Mouse (Mus musculus) ES-E14 (cell line): ENCODE results near the gene Galnt3. TPM values are rescaled to one million over a fixed set of nuclear protein-coding genes. Genes with fewer than 3 reads are reported as not detected.
A peak's percentile ranks its signal among the peaks of the same experiment; 100 is the strongest.

Experiments
- DNase-seq: peaks from one replicate; pipeline ENCODE4 v3.0.0-alpha.2; 2013; ENCODE audit warnings: low read depth, low spot score
- H3K27ac ChIP-seq: 2 replicates; pipeline ENCODE4 v1.5.1; 2012; ENCODE audit warnings: low read depth, mild to moderate bottlenecking, low read length, moderate library complexity, mixed read lengths; ENCODE audit not compliant: poor library complexity, insufficient read depth, severe bottlenecking
- H3K36me3 ChIP-seq: 2 replicates; pipeline ENCODE4 v1.6.1; 2012; ENCODE audit warnings: mild to moderate bottlenecking, low read length, moderate library complexity, mixed read lengths; ENCODE audit not compliant: control insufficient read depth, poor library complexity, insufficient read depth, severe bottlenecking
- H3K4me1 ChIP-seq, 2 experiments: fragments of 150-350 bp in 1 of 2; sonication (generic) in 1 of 2; 2 replicates each; pipeline ENCODE4 v1.6.1; 2012; ENCODE audit warnings: low read length in 2 of 2, mild to moderate bottlenecking in 1 of 2, mixed read lengths in 1 of 2; ENCODE audit not compliant: control insufficient read depth in 2 of 2, insufficient read depth in 2 of 2, poor library complexity in 1 of 2
- H3K4me3 ChIP-seq, 2 experiments: fragments of 150-350 bp in 1 of 2; sonication (generic) in 1 of 2; 2 replicates each; pipeline ENCODE4 v1.5.1; 2012; ENCODE audit warnings: low read length in 2 of 2, low read depth in 1 of 2, mild to moderate bottlenecking in 1 of 2, mixed read lengths in 1 of 2; ENCODE audit not compliant: insufficient read depth in 1 of 2, poor library complexity in 1 of 2, severe bottlenecking in 1 of 2
- H3K9ac ChIP-seq: 2 replicates; pipeline ENCODE4 v1.6.1; 2012; ENCODE audit warnings: low read depth, mild to moderate bottlenecking, low read length, mixed read lengths; ENCODE audit not compliant: poor library complexity, insufficient read depth, severe bottlenecking
- H3K9me3 ChIP-seq: fragments of 150-350 bp; sonication (generic); 2 replicates; pipeline ENCODE4 v1.6.1; 2012; ENCODE audit warnings: low read depth, mild to moderate bottlenecking, low read length; ENCODE audit not compliant: control insufficient read depth, insufficient read depth
- CHD2 ChIP-seq: IDR thresholded peaks from 2 replicates; pipeline ENCODE4 v1.6.1; 2014; ENCODE audit warnings: mild to moderate bottlenecking, low read depth, low read length, inconsistent platforms
- HCFC1 ChIP-seq: IDR thresholded peaks from 2 replicates; pipeline ENCODE4 v1.6.1; 2012; ENCODE audit warnings: low read length, inconsistent platforms, borderline replicate concordance; ENCODE audit not compliant: insufficient read depth
- MAFK ChIP-seq: IDR thresholded peaks from 2 replicates; pipeline ENCODE4 v1.6.1; 2014; ENCODE audit warnings: mild to moderate bottlenecking, low read depth, low read length, inconsistent platforms; ENCODE audit not compliant: insufficient read depth
- ZC3H11A ChIP-seq: IDR thresholded peaks from 2 replicates; pipeline ENCODE4 v1.6.1; 2012; ENCODE audit warnings: low read depth, mild to moderate bottlenecking, inconsistent platforms, low read length, borderline replicate concordance
- ZNF384 ChIP-seq: IDR thresholded peaks from 2 replicates; pipeline ENCODE4 v1.6.1; 2012; ENCODE audit warnings: low read depth, low read length, inconsistent platforms
- in situ Hi-C, 2 experiments: fragments of 600-800 bp; cut with MboI; formaldehyde crosslinking; loops; one replicate each; pipeline ENCODE4 v1.15.1; 2025; ENCODE audit warnings: low sequenced_read_pairs in 2 of 2, inconsistent platforms in 1 of 2; ENCODE audit not compliant: unreplicated experiment in 2 of 2
- total RNA-seq: library from RNA; depleted of rRNA; stranded (reverse); fragments of 300-350 nt; gene quantifications from 2 replicates; pipeline ENCODE4 v1.2.3, GENCODE M21; 2012

Gene Galnt3
- total RNA-seq, 1 experiment, result 2.4 TPM

DNA sequence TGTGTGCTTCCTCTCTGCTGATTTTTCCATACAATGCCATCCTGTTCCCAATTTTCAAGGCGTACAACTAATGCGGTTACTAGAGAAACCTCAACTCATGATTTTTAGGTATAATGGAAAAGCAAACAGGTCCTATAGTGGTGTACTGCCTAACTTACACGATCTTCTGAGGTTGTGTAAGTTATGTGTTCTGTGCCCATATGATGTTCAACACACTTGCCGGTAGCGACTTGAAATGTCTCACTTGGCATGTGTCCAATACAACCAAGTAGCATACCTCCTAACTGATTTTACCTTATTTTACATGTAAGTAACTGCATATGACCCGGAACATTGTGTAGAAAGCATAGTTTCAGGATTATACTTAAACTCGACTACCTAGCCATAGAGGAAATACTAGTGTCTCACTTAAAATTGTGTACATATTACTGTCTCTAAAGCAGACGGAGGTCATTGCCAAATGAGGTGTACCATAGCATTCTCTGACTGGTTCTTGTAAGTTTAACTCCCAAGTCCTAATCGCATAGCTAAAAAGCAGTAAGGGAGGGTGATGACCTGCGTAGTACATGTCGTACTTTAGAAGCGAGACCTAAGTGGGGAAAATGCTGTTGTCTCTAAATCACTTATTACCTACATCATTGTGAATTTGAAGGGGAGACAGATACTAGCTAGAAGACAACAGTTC lies 80.2 kb downstream of the Galnt3 start:
- H3K4me3 ChIP-seq, result no peak overlapping the region
- H3K27ac ChIP-seq, result no peak overlapping the region
- in situ Hi-C loops, result loop anchor here in 1 of 2 experiments (25.0 kb wide), 1 partner anchor 632 kb away; no protein-coding TSS in a partner anchor
- H3K9ac ChIP-seq, result no peak overlapping the region
- no peaks in the 10 kb centered on the region; the same call in 1 of the 2 replicates for H3K36me3 ChIP-seq
- no peaks in the 10 kb centered on the region for H3K9me3 ChIP-seq
- TF ChIP-seq ZC3H11A (no peak), CHD2 (no peak), HCFC1 (no peak), ZNF384 (no peak), MAFK (no peak)
- H3K4me1 ChIP-seq, result peaks cover 0 to 5% of the 10 kb centered on the region in 2 experiments; a peak in 1 of 4 replicates
- DNase-seq, result no peak

DNA sequence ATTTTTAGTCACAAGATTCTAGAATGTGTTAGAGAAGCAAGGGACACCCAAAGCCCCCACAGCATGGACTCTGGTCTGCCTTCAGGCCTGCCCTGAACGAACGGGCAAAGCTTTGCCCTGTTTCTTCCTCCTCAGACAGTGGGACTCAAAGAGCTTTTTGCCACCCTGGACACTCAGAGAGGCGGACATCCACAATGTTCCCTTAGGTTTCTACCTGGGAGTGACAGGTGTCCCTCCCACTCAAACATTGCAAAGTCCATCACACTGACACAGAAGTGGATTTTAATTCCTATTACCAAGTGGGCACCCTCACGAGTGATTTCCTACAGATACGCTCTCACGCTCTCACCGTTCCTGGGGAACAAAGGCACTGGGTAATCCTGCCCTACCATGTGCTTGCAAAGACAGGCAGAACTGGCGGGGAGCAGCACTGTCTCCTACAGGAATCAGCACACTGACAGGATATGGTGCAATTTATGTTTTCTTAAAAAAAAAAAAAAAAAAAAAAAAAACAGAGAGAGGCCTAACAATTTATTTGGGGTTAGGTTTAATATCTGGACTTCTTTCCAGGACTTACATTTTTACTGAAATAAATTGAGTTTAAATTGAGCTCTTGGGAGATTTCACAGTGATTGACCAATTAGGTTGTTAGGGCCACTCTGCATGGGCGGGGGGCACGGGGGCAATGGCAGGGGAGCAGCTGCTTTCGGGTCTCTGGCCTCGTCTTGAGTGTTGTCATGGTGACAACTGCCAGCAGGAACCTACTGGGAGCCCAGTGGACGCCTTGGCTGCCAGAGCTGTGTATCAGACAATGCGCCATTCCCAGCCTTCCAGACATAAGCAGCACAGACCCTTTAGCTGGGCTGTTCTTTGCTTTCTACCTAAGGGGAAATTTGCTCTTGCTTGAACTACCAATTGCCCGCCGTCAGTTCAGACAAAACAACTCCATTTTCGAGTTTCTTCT lies 81.1 kb downstream of the Galnt3 start:
- Histone ChIP-seq H3K4me1 (peaks cover 0 to 5% of the 10 kb centered on the region in 2 experiments; a peak in 1 of 4 replicates), H3K4me3 (no peak overlapping the region), H3K9ac (no peak overlapping the region), H3K9me3 (no peaks in the 10 kb centered on the region), H3K27ac (no peak overlapping the region), H3K36me3 (no peaks in the 10 kb centered on the region; the same call in 1 of the 2 replicates)
- no peak for TF ChIP-seq ZNF384
- no peak for TF ChIP-seq ZC3H11A
- TF ChIP-seq CHD2, result no peak
- TF ChIP-seq HCFC1, result no peak
- TF ChIP-seq MAFK, result no peak
- DNase-seq, result no peak
- in situ Hi-C loops, result loop anchor here in 1 of 2 experiments (25.0 kb wide), 1 partner anchor 631 kb away; no protein-coding TSS in a partner anchor

DNA sequence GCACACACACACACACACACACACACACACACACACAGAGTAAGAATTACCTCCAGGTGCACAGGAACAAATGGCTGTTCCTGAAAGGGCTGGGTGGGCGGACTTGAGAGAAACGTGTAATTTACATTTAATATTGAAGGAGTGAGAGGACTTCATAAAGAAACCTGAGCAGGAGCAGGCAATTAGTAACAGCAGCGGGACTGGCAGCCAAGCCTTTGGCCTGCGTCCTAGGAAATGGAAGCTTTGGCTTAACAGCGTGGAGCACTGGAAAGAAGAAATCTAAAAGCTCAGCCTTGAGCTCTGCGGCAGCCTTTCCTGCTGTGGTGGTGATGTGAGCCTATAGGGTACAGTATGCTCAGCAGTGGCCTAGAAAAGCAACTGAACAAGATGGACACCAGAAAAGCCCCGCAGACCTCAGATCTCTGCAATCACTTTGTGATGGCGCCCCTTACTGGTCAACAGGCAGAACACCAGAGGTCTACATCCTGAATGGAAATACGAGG lies 82.8 kb downstream of the Galnt3 start:
- Histone ChIP-seq H3K9ac (no peak overlapping the region), H3K27ac (no peak overlapping the region), H3K36me3 (no peaks in the 10 kb centered on the region), H3K9me3 (no peaks in the 10 kb centered on the region), H3K4me3 (peak overlapping the region in 1 of 2 experiments; percentile 66; a peak in 2 of 4 replicates), H3K4me1 (peaks cover 0 to 5% of the 10 kb centered on the region in 2 experiments; a peak in 1 of 4 replicates)
- DNase-seq, result peak; percentile 55
- in situ Hi-C loops, result loop anchor here in 1 of 2 experiments (25.0 kb wide), 1 partner anchor 630 kb away; no protein-coding TSS in a partner anchor
- TF ChIP-seq CHD2 (no peak), ZC3H11A (peak; percentile 79; the same call in 1 of the 2 replicates)

DNA sequence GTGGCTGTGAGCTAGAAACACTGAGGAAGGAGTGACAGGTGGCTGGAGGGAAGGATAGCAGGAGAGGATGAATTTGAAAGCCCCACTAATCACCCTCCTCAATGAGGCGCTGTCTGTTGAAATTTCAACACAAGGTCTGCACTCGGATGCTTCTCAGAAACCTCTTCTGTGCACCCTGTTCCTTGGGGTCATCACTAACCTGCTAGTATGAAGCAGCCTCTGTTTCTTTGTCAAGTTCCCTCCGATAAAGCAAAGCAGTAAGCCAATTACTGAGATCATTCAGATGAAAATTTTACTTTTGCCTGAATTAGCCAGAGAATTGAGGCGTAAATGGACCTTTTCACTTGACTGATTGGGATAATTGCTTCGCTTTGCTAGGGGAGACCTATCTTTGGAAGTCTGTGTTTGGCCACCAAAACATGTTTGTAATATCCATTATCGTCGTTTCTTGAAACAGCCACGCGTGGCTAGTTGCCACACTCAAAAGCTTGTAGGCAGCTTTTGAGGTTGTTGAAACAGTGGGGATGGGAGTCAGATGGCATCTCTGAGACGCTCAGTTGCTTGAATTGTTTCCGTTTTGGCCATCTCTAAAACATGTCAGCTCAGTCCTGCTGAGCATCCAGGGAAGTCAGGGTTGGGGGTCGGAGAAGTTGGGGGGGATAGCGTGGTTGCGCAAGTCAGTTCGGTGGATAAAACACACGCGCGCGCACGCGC lies 83.4 kb downstream of the Galnt3 start:
- in situ Hi-C loops, result loop anchor here in 1 of 2 experiments (25.0 kb wide), 1 partner anchor 629 kb away; no protein-coding TSS in a partner anchor
- Histone ChIP-seq H3K4me1 (peaks cover 0 to 5% of the 10 kb centered on the region in 2 experiments; a peak in 1 of 4 replicates), H3K4me3 (no peak overlapping the region), H3K36me3 (no peaks in the 10 kb centered on the region), H3K9ac (no peak overlapping the region), H3K27ac (no peak overlapping the region), H3K9me3 (no peaks in the 10 kb centered on the region)
- TF ChIP-seq CHD2 (no peak), ZNF384 (no peak), HCFC1 (no peak), ZC3H11A (no peak), MAFK (no peak)
- no peak for DNase-seq
